10 mouse cellular contexts compared by ENCODE assay signal in the genomic region with DNA sequence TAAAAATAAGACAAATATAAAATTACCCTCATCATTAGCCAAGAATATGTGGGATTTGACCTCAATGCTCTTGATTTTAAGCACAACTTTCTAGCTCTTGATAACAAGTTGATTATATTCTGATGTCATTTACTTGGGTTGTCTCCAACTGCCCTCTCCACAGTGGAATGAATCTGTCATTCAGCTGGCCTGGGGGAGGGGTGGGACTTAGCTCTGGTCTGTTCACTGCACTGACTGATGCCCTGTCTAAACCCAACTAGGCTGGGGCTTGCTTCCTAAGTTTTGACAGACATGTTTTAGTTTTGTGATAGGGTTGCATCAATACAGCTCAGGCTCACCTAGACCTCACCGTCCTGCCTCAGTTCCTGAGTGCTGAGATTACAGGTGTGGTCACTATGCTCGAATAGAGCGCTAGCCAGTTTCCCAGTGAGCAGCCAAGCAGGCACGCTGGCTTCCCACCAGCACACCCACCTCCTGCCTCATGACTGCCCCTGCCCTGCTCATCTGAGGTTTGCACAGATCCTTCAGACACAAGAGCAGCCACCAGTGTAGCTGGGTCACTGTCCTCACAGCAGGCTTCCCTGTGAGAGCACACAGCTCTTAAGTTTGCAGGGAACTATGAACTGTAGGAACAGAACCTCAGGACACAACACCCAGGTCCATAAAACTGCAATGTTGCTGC.
A peak's percentile ranks its signal among the peaks of the same experiment; 100 is the strongest.
DNase-seq lines count a peak whose midpoint lies in the region; ATAC-seq lines count a peak whose summit lies in the region.
"Had no signal": no experiment of that assay in that cellular context is flagged by ENCODE, and none has a peak within 500 bp of the region (broad histone marks: within the 10 kb centered on the region; RNA-seq: fewer than 3 reads in every experiment).

No protein-coding gene starts in this region.

- H3K4me3 ChIP-seq in midbrain, embryonic 14.5 days (replicated peaks; ENCODE audit: low read depth, low read length): no peak overlapping the region
- no peak overlapping the region for H3K4me3 ChIP-seq in midbrain, embryonic 11.5 days (ENCODE audit: low read depth, low read length)
- no peak overlapping the region for H3K4me3 ChIP-seq in forebrain, embryonic 15.5 days
- H3K4me3 ChIP-seq: embryonic facial prominence, embryonic 12.5 days; neural tube, embryonic 12.5 days had no signal

- peak; percentile 88 for DNase-seq in heart, adult 11 months
- DNase-seq in heart, adult 9 months (ENCODE audit: low spot score in 2 of 2): no peak
- DNase-seq in midbrain, embryonic 14.5 days: peak; percentile 66
- no peak for DNase-seq in midbrain, embryonic 11.5 days (ENCODE audit: low spot score, missing footprints)
- DNase-seq in lung, postnatal 36 days: peak; percentile 66
- DNase-seq in urinary bladder, adult 2 months (ENCODE audit: low spot score): no peak
- DNase-seq in B cell, adult 2 months: no peak

- WGBS in midbrain, embryonic 14.5 days: 81% methylated on average over 4 of the region's 4 CpGs
- 86% methylated on average over 4 of the region's 4 CpGs for WGBS in midbrain, embryonic 11.5 days
- 77% methylated on average over 4 of the region's 4 CpGs for WGBS in forebrain, embryonic 15.5 days

- H3K9me3 ChIP-seq in midbrain, embryonic 14.5 days (ENCODE audit: control insufficient read depth, low read length): no peaks in the 10 kb centered on the region
- H3K9me3 ChIP-seq in midbrain, embryonic 11.5 days (ENCODE audit: control insufficient read depth, low read length): no peaks in the 10 kb centered on the region
- no peaks in the 10 kb centered on the region for H3K9me3 ChIP-seq in forebrain, embryonic 15.5 days
- H3K9me3 ChIP-seq: embryonic facial prominence, embryonic 12.5 days; neural tube, embryonic 12.5 days had no signal

- no peak overlapping the region for H3K27ac ChIP-seq in midbrain, embryonic 14.5 days (replicated peaks; ENCODE audit: low read depth, low read length)
- no peak overlapping the region for H3K27ac ChIP-seq in midbrain, embryonic 11.5 days (ENCODE audit: low read depth, low read length)
- 0 out of 2 replicates have a peak overlapping the region, but pooled peaks have one; percentile 4 for H3K27ac ChIP-seq in forebrain, embryonic 15.5 days (replicated peaks)
- H3K27ac ChIP-seq: embryonic facial prominence, embryonic 12.5 days; neural tube, embryonic 12.5 days had no signal

- no peaks in the 10 kb centered on the region for H3K27me3 ChIP-seq in midbrain, embryonic 14.5 days (ENCODE audit: control insufficient read depth, insufficient read depth, low read length)
- H3K27me3 ChIP-seq in midbrain, embryonic 11.5 days (ENCODE audit: control insufficient read depth, insufficient read depth, low read length): no peaks in the 10 kb centered on the region
- H3K27me3 ChIP-seq in forebrain, embryonic 15.5 days: no peaks in the 10 kb centered on the region
- H3K27me3 ChIP-seq: embryonic facial prominence, embryonic 12.5 days; neural tube, embryonic 12.5 days had no signal

- no peak overlapping the region for H3K9ac ChIP-seq in midbrain, embryonic 14.5 days (replicated peaks; ENCODE audit: low read length)
- no peak overlapping the region for H3K9ac ChIP-seq in midbrain, embryonic 11.5 days (ENCODE audit: low read length)
- H3K9ac ChIP-seq in forebrain, embryonic 15.5 days (replicated peaks): no peak overlapping the region
- H3K9ac ChIP-seq: embryonic facial prominence, embryonic 12.5 days; neural tube, embryonic 12.5 days had no signal

- H3K36me3 ChIP-seq in midbrain, embryonic 14.5 days (ENCODE audit: control insufficient read depth, insufficient read depth, low read length): peaks cover 51% of the 10 kb centered on the region
- peaks cover 18% of the 10 kb centered on the region for H3K36me3 ChIP-seq in midbrain, embryonic 11.5 days (ENCODE audit: control insufficient read depth, insufficient read depth, low read length)
- peaks cover 32% of the 10 kb centered on the region for H3K36me3 ChIP-seq in forebrain, embryonic 15.5 days

- peak; percentile 37; the same call in 1 of the 2 replicates for ATAC-seq in midbrain, embryonic 14.5 days (ENCODE audit: low FRiP score, low TSS enrichment)
- no peak for ATAC-seq in midbrain, embryonic 11.5 days (ENCODE audit: low FRiP score)
- ATAC-seq in forebrain, embryonic 15.5 days (replicated peaks): peak; percentile 53; the same call in 1 of the 2 replicates

- H3K4me2 ChIP-seq in midbrain, embryonic 14.5 days (ENCODE audit: low read length): no peak overlapping the region
- no peak overlapping the region for H3K4me2 ChIP-seq in midbrain, embryonic 11.5 days
- no peak overlapping the region for H3K4me2 ChIP-seq in forebrain, embryonic 15.5 days (replicated peaks)
- H3K4me2 ChIP-seq: embryonic facial prominence, embryonic 12.5 days; neural tube, embryonic 12.5 days had no signal

- peaks cover 4% of the 10 kb centered on the region; the same call in 1 of the 2 replicates for H3K4me1 ChIP-seq in midbrain, embryonic 14.5 days (ENCODE audit: control insufficient read depth, insufficient read depth, low read length)
- no peaks in the 10 kb centered on the region for H3K4me1 ChIP-seq in midbrain, embryonic 11.5 days (ENCODE audit: control insufficient read depth, insufficient read depth, low read length)
- peaks cover 11% of the 10 kb centered on the region for H3K4me1 ChIP-seq in forebrain, embryonic 15.5 days
- H3K4me1 ChIP-seq: embryonic facial prominence, embryonic 12.5 days had no signal

Comparison
In these comparisons a context has a peak if more than half of its experiments do, and no peak if none do; other contexts are left out.
1. DNase-seq: peak in heart, adult 11 months (single experiment), midbrain, embryonic 14.5 days (single experiment) and lung, postnatal 36 days (single experiment); none in heart, adult 9 months (0 of 2), midbrain, embryonic 11.5 days (single experiment), urinary bladder, adult 2 months (single experiment) and B cell, adult 2 months (0 of 2).